Mouse (Mus musculus) liver, embryonic 11.5 days (tissue): Measurements from ENCODE around the gene Odc1. TPM values are rescaled to one million over a fixed set of nuclear protein-coding genes. Genes with fewer than 3 reads are reported as not detected.

Experiments
- ATAC-seq: fragments of 200-750 bp; cut with Nextera tagmentation; replicated peaks from 2 replicates; pipeline ENCODE4 v1.8.0; 2017; ENCODE audit warnings: moderate number of reproducible peaks, mild to moderate bottlenecking, moderate TSS enrichment, moderate library complexity; ENCODE audit not compliant: low FRiP score
- DNase-seq: peaks from one replicate; pipeline ENCODE4 v3.0.0-alpha.2; 2017; ENCODE audit warnings: low spot score
- H3K27ac ChIP-seq: fragments of 300-500 bp; sonication (generic); 2 replicates; pipeline ENCODE4 v1.5.1; 2014; ENCODE audit warnings: mild to moderate bottlenecking, low read depth, low read length, control low read depth
- H3K27me3 ChIP-seq: fragments of 300-500 bp; sonication (generic); replicated peaks from 2 replicates; pipeline ENCODE4 v1.6.1; 2014; ENCODE audit warnings: low read length, mixed read lengths; ENCODE audit not compliant: control insufficient read depth, insufficient read depth
- H3K36me3 ChIP-seq: fragments of 300-500 bp; sonication (generic); 2 replicates; pipeline ENCODE4 v1.6.1; 2014; ENCODE audit warnings: mild to moderate bottlenecking, low read length, moderate library complexity, mixed read lengths; ENCODE audit not compliant: control insufficient read depth, insufficient read depth
- H3K4me1 ChIP-seq: fragments of 300-500 bp; sonication (generic); replicated peaks from 2 replicates; pipeline ENCODE4 v1.6.1; 2014; ENCODE audit warnings: low read length, mixed read lengths; ENCODE audit not compliant: control insufficient read depth, insufficient read depth
- H3K4me2 ChIP-seq: fragments of 300-500 bp; sonication (generic); 2 replicates; pipeline ENCODE4 v1.6.1; 2014; ENCODE audit warnings: mild to moderate bottlenecking, control low read depth, moderate library complexity
- H3K4me3 ChIP-seq: fragments of 300-500 bp; sonication (generic); 2 replicates; pipeline ENCODE4 v1.5.1; 2014; ENCODE audit warnings: low read depth, low read length, control low read depth
- H3K9ac ChIP-seq: fragments of 300-500 bp; sonication (generic); 2 replicates; pipeline ENCODE4 v1.6.1; 2014; ENCODE audit warnings: low read depth, low read length, control low read depth
- H3K9me3 ChIP-seq: fragments of 300-500 bp; sonication (generic); 2 replicates; pipeline ENCODE4 v1.6.1; 2016; ENCODE audit warnings: low read length, inconsistent platforms, mixed read lengths; ENCODE audit not compliant: control insufficient read depth
- WGBS: fragments of 180-500 bp; shearing (Covaris S2); extraction: QIAGEN DNeasy Blood & Tissue Kit; methylation state at CpG from one replicate; pipeline ENCODE4 v1.1.7; 2014; 5-methylcytosine and 5-hydroxymethylcytosine counted together
- polyA plus RNA-seq: library from polyadenylated mRNA; unstranded; fragments of >200 nt; fragmentation: Nextera tagmentation; extraction: Ambion mirVana; gene quantifications from 2 replicates; pipeline ENCODE4 v1.2.1, GENCODE M21; 2014

Odc1 gene
- polyA plus RNA-seq, 1 experiment from 2014 or later = 446 TPM

GRCm38 (mm10) chr12:17574591-17574990, 30.0 kb downstream of the Odc1 start:
- Histone ChIP-seq H3K4me1 (no peaks in the 10 kb centered on the region), H3K36me3 (no peaks in the 10 kb centered on the region), H3K9me3 (no peaks in the 10 kb centered on the region), H3K4me2 (no peak overlapping the region), H3K4me3 (no peak overlapping the region), H3K9ac (no peak overlapping the region), H3K27me3 (no peaks in the 10 kb centered on the region), H3K27ac (no peak overlapping the region)
- DNase-seq (no peak), ATAC-seq (no peak)
- WGBS = 77% methylated on average over 4 of the region's 4 CpGs

- ATAC-seq = no peak
- 57% methylated on average over 5 of the region's 5 CpGs for WGBS
These were observed 30.7 kb downstream of the Odc1 start for GRCm38 (mm10) chr12:17575156-17575910.

GRCm38 (mm10) chr12:17576041-17576440, 31.4 kb downstream of the Odc1 start:
- WGBS = 24% methylated on average over 6 of the region's 6 CpGs

More at GRCm38 (mm10) chr12:17575156-17575910, 30.7 kb downstream of the Odc1 start:
- Histone ChIP-seq H3K27ac (no peak overlapping the region), H3K4me1 (no peaks in the 10 kb centered on the region), H3K36me3 (no peaks in the 10 kb centered on the region), H3K27me3 (no peaks in the 10 kb centered on the region), H3K4me3 (no peak overlapping the region), H3K9me3 (no peaks in the 10 kb centered on the region), H3K4me2 (no peak overlapping the region), H3K9ac (no peak overlapping the region)
- DNase-seq = no peak

GRCm38 (mm10) chr12:17578601-17579000, 34.0 kb downstream of the Odc1 start:
- H3K9ac ChIP-seq = no peak overlapping the region

More at GRCm38 (mm10) chr12:17576041-17576440, 31.4 kb downstream of the Odc1 start:
- no peak overlapping the region for H3K4me2 ChIP-seq
- DNase-seq = no peak
- H3K4me1 ChIP-seq = no peaks in the 10 kb centered on the region
- no peak overlapping the region for H3K4me3 ChIP-seq
- H3K9ac ChIP-seq = no peak overlapping the region
- no peak overlapping the region for H3K27ac ChIP-seq
- no peak for ATAC-seq
- H3K27me3 ChIP-seq = no peaks in the 10 kb centered on the region
- H3K9me3 ChIP-seq = no peaks in the 10 kb centered on the region
- no peaks in the 10 kb centered on the region for H3K36me3 ChIP-seq

GRCm38 (mm10) chr12:17581001-17581400, 36.4 kb downstream of the Odc1 start:
- H3K27ac ChIP-seq = no peak overlapping the region
- no peaks in the 10 kb centered on the region for H3K27me3 ChIP-seq
- DNase-seq = peak; percentile 20
- no peak overlapping the region for H3K9ac ChIP-seq
- no peaks in the 10 kb centered on the region for H3K36me3 ChIP-seq
- no peak overlapping the region for H3K4me2 ChIP-seq
- H3K9me3 ChIP-seq = no peaks in the 10 kb centered on the region
- WGBS = 54% methylated on average over 6 of the region's 6 CpGs
- ATAC-seq = no peak
- no peak overlapping the region for H3K4me3 ChIP-seq
- no peaks in the 10 kb centered on the region for H3K4me1 ChIP-seq

More at GRCm38 (mm10) chr12:17578601-17579000, 34.0 kb downstream of the Odc1 start:
- DNase-seq (no peak), ATAC-seq (no peak)
- no peaks in the 10 kb centered on the region for H3K9me3 ChIP-seq
- no peak overlapping the region for H3K4me3 ChIP-seq
- WGBS = 37% methylated on average over 4 of the region's 4 CpGs
- no peaks in the 10 kb centered on the region for H3K4me1 ChIP-seq
- H3K36me3 ChIP-seq = no peaks in the 10 kb centered on the region
- H3K27ac ChIP-seq = no peak overlapping the region
- no peaks in the 10 kb centered on the region for H3K27me3 ChIP-seq
- H3K4me2 ChIP-seq = no peak overlapping the region

- no peaks in the 10 kb centered on the region for H3K4me1 ChIP-seq
- 89% methylated on average over 4 of the region's 4 CpGs for WGBS
- no peak overlapping the region for H3K4me3 ChIP-seq
- H3K9ac ChIP-seq = no peak overlapping the region
- no peak overlapping the region for H3K4me2 ChIP-seq
- no peaks in the 10 kb centered on the region for H3K27me3 ChIP-seq
- H3K27ac ChIP-seq = no peak overlapping the region
- no peaks in the 10 kb centered on the region for H3K36me3 ChIP-seq
- ATAC-seq = no peak
- peak; percentile 4 for DNase-seq
- H3K9me3 ChIP-seq = no peaks in the 10 kb centered on the region
These were observed 37.8 kb downstream of the Odc1 start for GRCm38 (mm10) chr12:17582406-17582805.

GRCm38 (mm10) chr12:17583860-17584259, 39.3 kb downstream of the Odc1 start:
- H3K36me3 ChIP-seq = no peaks in the 10 kb centered on the region
- H3K4me3 ChIP-seq = no peak overlapping the region
- H3K4me1 ChIP-seq = no peaks in the 10 kb centered on the region
- no peaks in the 10 kb centered on the region for H3K9me3 ChIP-seq
- H3K27ac ChIP-seq = no peak overlapping the region
- H3K27me3 ChIP-seq = no peaks in the 10 kb centered on the region
- ATAC-seq = no peak
- H3K9ac ChIP-seq = no peak overlapping the region
- no peak for DNase-seq
- no peak overlapping the region for H3K4me2 ChIP-seq
- 44% methylated on average over 3 of the region's 3 CpGs for WGBS

- no peak overlapping the region for H3K9ac ChIP-seq
- no peak overlapping the region for H3K4me2 ChIP-seq
- no peaks in the 10 kb centered on the region for H3K27me3 ChIP-seq
- H3K9me3 ChIP-seq = no peaks in the 10 kb centered on the region
- H3K4me3 ChIP-seq = no peak overlapping the region
- no peaks in the 10 kb centered on the region for H3K4me1 ChIP-seq
- no peaks in the 10 kb centered on the region for H3K36me3 ChIP-seq
- DNase-seq (no peak), ATAC-seq (no peak)
- 70% methylated on average over 3 of the region's 3 CpGs for WGBS
- no peak overlapping the region for H3K27ac ChIP-seq
These were observed 41.4 kb downstream of the Odc1 start for GRCm38 (mm10) chr12:17586011-17586410.

- H3K9me3 ChIP-seq = no peaks in the 10 kb centered on the region
- DNase-seq = no peak
- no peaks in the 10 kb centered on the region for H3K36me3 ChIP-seq
- no peak overlapping the region for H3K27ac ChIP-seq
- no peak for ATAC-seq
- H3K9ac ChIP-seq = no peak overlapping the region
- H3K4me3 ChIP-seq = no peak overlapping the region
- no peak overlapping the region for H3K4me2 ChIP-seq
- WGBS = 79% methylated on average over 3 of the region's 3 CpGs
- no peaks in the 10 kb centered on the region for H3K27me3 ChIP-seq
- no peaks in the 10 kb centered on the region for H3K4me1 ChIP-seq
These were observed 43.8 kb downstream of the Odc1 start for GRCm38 (mm10) chr12:17588436-17588835.
